Mouse (Mus musculus) embryonic facial prominence, embryonic 14.5 days (tissue): ENCODE data around the gene Ush2a. TPM values are rescaled to one million over a fixed set of nuclear protein-coding genes. Genes with fewer than 3 reads are reported as not detected.

Experiments used
- ATAC-seq: fragments of 200-750 bp; cut with Nextera tagmentation; 2 replicates; pipeline ENCODE4 v1.8.0; 2017; ENCODE audit warnings: low read depth, moderate number of reproducible peaks, moderate TSS enrichment
- DNase-seq: peaks from one replicate; pipeline ENCODE4 v3.0.0-alpha.2; 2015; ENCODE audit warnings: low spot score
- H3K27ac ChIP-seq: fragments of 300-500 bp; sonication (generic); replicated peaks from 2 replicates; pipeline ENCODE4 v1.5.1; 2014; ENCODE audit warnings: low read depth, mild to moderate bottlenecking, low read length, moderate library complexity
- H3K27me3 ChIP-seq: fragments of 300-500 bp; sonication (generic); replicated peaks from 2 replicates; pipeline ENCODE4 v1.6.1; 2014; ENCODE audit warnings: low read length; ENCODE audit not compliant: control insufficient read depth, insufficient read depth
- H3K36me3 ChIP-seq: fragments of 300-500 bp; sonication (generic); 2 replicates; pipeline ENCODE4 v1.6.1; 2014; ENCODE audit warnings: low read length, mixed read lengths; ENCODE audit not compliant: control insufficient read depth, insufficient read depth
- H3K4me1 ChIP-seq: fragments of 300-500 bp; sonication (generic); 2 replicates; pipeline ENCODE4 v1.6.1; 2014; ENCODE audit warnings: antibody characterized with exemption, low read length; ENCODE audit not compliant: control insufficient read depth, insufficient read depth
- H3K4me2 ChIP-seq: fragments of 300-500 bp; sonication (generic); 2 replicates; pipeline ENCODE4 v1.6.1; 2014; ENCODE audit warnings: low read depth, mild to moderate bottlenecking, low read length, moderate library complexity, mixed read lengths
- H3K4me3 ChIP-seq: fragments of 300-500 bp; sonication (generic); 2 replicates; pipeline ENCODE4 v1.5.1; 2014; ENCODE audit warnings: low read depth, mild to moderate bottlenecking, low read length
- H3K9ac ChIP-seq: fragments of 300-500 bp; sonication (generic); 2 replicates; pipeline ENCODE4 v1.6.1; 2014; ENCODE audit warnings: low read depth, mild to moderate bottlenecking, low read length, moderate library complexity, mixed read lengths
- H3K9me3 ChIP-seq: fragments of 300-500 bp; sonication (generic); 2 replicates; pipeline ENCODE4 v1.6.1; 2016; ENCODE audit warnings: low read length; ENCODE audit not compliant: control insufficient read depth
- WGBS: fragments of 180-500 bp; shearing (Covaris S2); extraction: QIAGEN DNeasy Blood & Tissue Kit; methylation state at CpG from one replicate; pipeline ENCODE4 v1.1.7; 2014; 5-methylcytosine and 5-hydroxymethylcytosine counted together
- polyA plus RNA-seq: library from polyadenylated mRNA; unstranded; fragments of >200 nt; fragmentation: Nextera tagmentation; extraction: Ambion mirVana; gene quantifications from 2 replicates; pipeline ENCODE4 v1.2.1, GENCODE M21; 2014

Ush2a gene
- polyA plus RNA-seq, 1 experiment from 2014 or later, result 0.25 TPM

DNA sequence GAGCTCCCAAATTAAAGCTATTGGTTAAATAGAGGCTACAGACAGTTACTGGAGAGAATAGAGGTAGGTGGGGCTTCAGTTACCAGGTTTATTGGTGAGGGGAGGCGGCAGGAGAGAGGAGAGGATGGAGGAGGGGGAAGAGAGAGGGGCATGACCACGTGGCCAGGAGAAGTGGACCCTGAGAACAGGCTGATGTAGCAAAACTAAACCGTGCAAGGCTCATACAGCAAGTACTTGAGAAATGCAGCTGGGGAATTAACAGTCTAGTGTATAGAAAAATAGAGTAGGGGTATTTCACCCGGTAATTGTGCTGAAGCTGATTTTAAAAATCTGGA lies 751.7 kb downstream of the Ush2a start:
- 7% methylated on average over 4 of the region's 4 CpGs for WGBS
- no peak for ATAC-seq

More for the DNA sequence above, 751.7 kb downstream of the Ush2a start:
- H3K36me3 ChIP-seq, result no peaks in the 10 kb centered on the region
- no peak overlapping the region for H3K9ac ChIP-seq
- DNase-seq, result no peak
- H3K4me2 ChIP-seq, result peak overlapping the region; percentile 44
- no peaks in the 10 kb centered on the region for H3K9me3 ChIP-seq
- no peak overlapping the region for H3K4me3 ChIP-seq
- no peaks in the 10 kb centered on the region for H3K27me3 ChIP-seq
- no peak overlapping the region for H3K27ac ChIP-seq
- 0 out of 2 replicates have a peak, but pooled peaks cover 4% of the 10 kb centered on the region for H3K4me1 ChIP-seq
